Mouse (Mus musculus) hindbrain, postnatal 0 days (tissue): ENCODE measurements around the gene Sectm1b. TPM values are rescaled to one million over a fixed set of nuclear protein-coding genes. Genes with fewer than 3 reads are reported as not detected.
"Not testable (repeated sequence)": the region's sequence is repeated elsewhere in the genome, so short reads cannot be mapped to it uniquely, and the experiment has no call there.

ENCODE experiments used
- ATAC-seq: fragments of 200-750 bp; cut with Nextera tagmentation; 2 replicates; pipeline ENCODE4 v1.8.0; 2017; ENCODE audit warnings: mild to moderate bottlenecking, moderate TSS enrichment, moderate library complexity
- DNase-seq: peaks from one replicate; pipeline ENCODE4 v3.0.0-alpha.2; 2015; ENCODE audit warnings: low spot score
- H3K27ac ChIP-seq: fragments of 300-500 bp; sonication (generic); 2 replicates; pipeline ENCODE4 v1.5.1; 2014; ENCODE audit warnings: mild to moderate bottlenecking
- H3K27me3 ChIP-seq: fragments of 300-500 bp; sonication (generic); 2 replicates; pipeline ENCODE4 v1.6.1; 2014; ENCODE audit warnings: low read length, mixed read lengths; ENCODE audit not compliant: insufficient read depth
- H3K36me3 ChIP-seq: fragments of 300-500 bp; sonication (generic); 2 replicates; pipeline ENCODE4 v1.6.1; 2014; ENCODE audit warnings: low read length, mixed read lengths; ENCODE audit not compliant: insufficient read depth
- H3K4me1 ChIP-seq: fragments of 300-500 bp; sonication (generic); 2 replicates; pipeline ENCODE4 v1.6.1; 2014; ENCODE audit warnings: antibody characterized with exemption, low read length, mixed read lengths; ENCODE audit not compliant: insufficient read depth
- H3K4me2 ChIP-seq: fragments of 300-500 bp; sonication (generic); 2 replicates; pipeline ENCODE4 v1.6.1; 2014; ENCODE audit warnings: low read depth, mild to moderate bottlenecking, low read length, moderate library complexity, mixed read lengths
- H3K4me3 ChIP-seq: fragments of 300-500 bp; sonication (generic); 2 replicates; pipeline ENCODE4 v1.5.1; 2014; ENCODE audit warnings: low read length
- H3K9ac ChIP-seq: fragments of 300-500 bp; sonication (generic); replicated peaks from 2 replicates; pipeline ENCODE4 v1.6.1; 2014; ENCODE audit warnings: mild to moderate bottlenecking, low read length, moderate library complexity, mixed read lengths
- H3K9me3 ChIP-seq: fragments of 300-500 bp; sonication (generic); 2 replicates; pipeline ENCODE4 v1.6.1; 2016; ENCODE audit warnings: low read length, mixed read lengths
- CTCF ChIP-seq: IDR thresholded peaks from 2 replicates; pipeline ENCODE4 v1.5.1; 2016; ENCODE audit warnings: antibody characterized with exemption, control low read depth, low read depth
- WGBS: fragments of 180-500 bp; shearing (Covaris S2); extraction: QIAGEN DNeasy Blood & Tissue Kit; methylation state at CpG from one replicate; pipeline ENCODE4 v1.1.7; 2014; 5-methylcytosine and 5-hydroxymethylcytosine counted together
- polyA plus RNA-seq: library from polyadenylated mRNA; unstranded; fragments of >200 nt; fragmentation: Nextera tagmentation; extraction: Ambion mirVana; gene quantifications from 2 replicates; pipeline ENCODE4 v1.2.1, GENCODE M21; 2015
- total RNA-seq: library from RNA; depleted of rRNA; stranded (reverse); fragments of >200 nt; gene quantifications from 2 replicates; pipeline ENCODE4 v1.2.3, GENCODE M21; 2014

Sectm1b gene
- total and polyA plus RNA-seq, 2 experiments from 2014 or later, result not detected

DNA sequence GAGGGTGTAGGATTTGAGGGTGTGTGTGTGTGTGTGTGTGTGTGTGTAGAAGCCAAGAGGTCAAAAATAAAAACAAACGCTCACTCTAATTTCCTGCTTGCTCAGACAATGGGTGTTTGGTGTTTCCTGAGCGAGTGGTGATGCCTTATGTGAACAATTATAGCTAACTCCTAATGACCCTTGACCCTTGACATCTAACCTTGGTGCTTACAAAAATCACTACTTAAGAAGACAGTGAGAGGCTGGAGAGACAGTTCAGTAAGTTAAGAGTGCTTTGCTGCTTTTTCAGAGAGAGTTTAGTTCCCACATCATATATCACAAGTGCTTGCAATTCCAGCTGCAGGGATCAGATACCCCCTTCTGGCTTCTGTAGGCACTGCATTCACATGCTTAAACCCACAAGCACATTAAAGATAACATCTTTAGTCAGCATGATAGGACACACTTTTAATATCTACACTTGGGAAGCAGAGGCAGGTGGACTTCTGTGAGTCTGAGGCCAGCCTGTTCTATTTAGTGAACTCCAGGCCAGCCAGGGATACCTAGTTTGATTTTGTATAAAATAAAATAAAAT, 15.5 kb downstream of the Sectm1b start:
- Histone ChIP-seq H3K4me1 (no peaks in the 10 kb centered on the region), H3K27me3 (no peaks in the 10 kb centered on the region), H3K9me3 (no peaks in the 10 kb centered on the region), H3K36me3 (no peaks in the 10 kb centered on the region), H3K27ac (no peak overlapping the region), H3K9ac (no peak overlapping the region), H3K4me2 (no peak overlapping the region), H3K4me3 (no peak overlapping the region)
- no peak for ATAC-seq
- peak; percentile 69 for TF ChIP-seq CTCF
- peak; percentile 67 for DNase-seq
- WGBS, result 67% methylated on average over 2 of the region's 2 CpGs

DNA sequence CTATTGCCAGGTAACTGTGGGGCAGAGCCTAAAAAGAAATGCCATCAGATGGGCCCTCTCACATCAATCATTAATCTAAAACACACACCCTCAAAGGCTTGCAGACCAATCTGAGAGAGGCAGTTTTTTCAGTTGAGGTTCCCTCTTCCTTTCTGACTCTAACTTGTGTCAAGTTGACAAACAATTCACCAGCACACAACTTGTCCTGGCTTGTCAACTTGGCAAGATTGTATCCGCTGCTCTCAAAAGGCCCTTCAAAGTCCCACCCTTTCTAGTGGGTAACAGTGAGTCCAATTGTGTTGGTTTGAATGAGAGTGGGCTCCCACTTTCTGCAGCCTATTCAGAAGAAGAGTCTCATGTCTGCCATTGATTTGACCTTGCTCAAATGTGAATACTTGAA, 18.1 kb downstream of the Sectm1b start:
- H3K9ac ChIP-seq, result no peak overlapping the region
- no peak overlapping the region for H3K4me2 ChIP-seq
- no peaks in the 10 kb centered on the region for H3K27me3 ChIP-seq
- WGBS, result 48% methylated on average over 1 of the region's 1 CpGs
- H3K4me1 ChIP-seq, result no peaks in the 10 kb centered on the region
- ATAC-seq (0 out of 2 replicates have a peak, but pooled peaks have one; percentile 40), DNase-seq (peak; percentile 9)
- TF ChIP-seq CTCF, result no peak
- no peak overlapping the region for H3K4me3 ChIP-seq
- no peak overlapping the region for H3K27ac ChIP-seq
- H3K36me3 ChIP-seq, result no peaks in the 10 kb centered on the region
- no peaks in the 10 kb centered on the region for H3K9me3 ChIP-seq

DNA sequence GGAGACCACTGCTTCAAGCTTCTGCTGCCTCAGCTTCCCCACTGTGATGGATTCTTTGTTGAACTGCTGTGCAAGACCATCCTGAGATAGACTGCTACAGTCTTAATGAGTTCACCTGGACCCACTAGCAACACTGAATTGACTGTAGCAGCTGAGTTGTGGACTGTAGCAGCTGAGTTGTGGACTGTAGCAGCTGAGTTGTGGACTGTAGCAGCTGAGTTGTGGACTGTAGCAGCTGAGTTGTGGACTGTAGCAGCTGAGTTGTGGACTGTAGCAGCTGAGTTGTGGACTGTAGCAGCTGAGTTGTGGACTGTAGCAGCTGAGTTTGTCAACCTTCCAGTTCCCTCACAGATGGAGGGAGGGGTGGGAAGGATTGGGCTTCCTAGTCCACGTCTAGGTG, 20.3 kb downstream of the Sectm1b start:
- not testable (repeated sequence) for DNase-seq, ATAC-seq, H3K27me3 ChIP-seq, H3K9me3 ChIP-seq, H3K9ac ChIP-seq, H3K27ac ChIP-seq, H3K4me3 ChIP-seq, H3K36me3 ChIP-seq, H3K4me2 ChIP-seq, H3K4me1 ChIP-seq
- 52% methylated on average over 1 of the region's 1 CpGs for WGBS

DNA sequence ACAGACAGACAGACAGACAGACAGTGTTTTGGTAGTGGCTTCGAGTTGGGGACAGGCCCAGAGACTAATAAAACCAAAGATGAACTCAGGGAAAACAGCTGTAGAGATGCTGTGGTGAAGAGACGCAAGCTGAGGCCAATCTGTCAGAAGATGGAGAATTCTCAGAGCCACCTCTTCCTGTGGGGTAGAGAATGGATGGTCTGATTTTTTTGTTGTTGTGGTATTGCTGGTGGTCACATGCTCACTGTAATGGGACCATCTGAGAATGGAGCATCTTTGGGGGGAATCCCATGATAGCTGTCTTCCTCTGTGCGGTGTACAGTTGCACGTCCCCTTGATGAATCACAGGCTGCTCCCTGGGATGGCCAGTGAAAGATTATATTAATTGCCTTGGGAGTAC, 20.9 kb downstream of the Sectm1b start:
- no peaks in the 10 kb centered on the region for H3K36me3 ChIP-seq
- no peak for ATAC-seq
- no peaks in the 10 kb centered on the region for H3K9me3 ChIP-seq
- no peak overlapping the region for H3K9ac ChIP-seq
- H3K4me2 ChIP-seq, result no peak overlapping the region
- no peak overlapping the region for H3K27ac ChIP-seq
- H3K4me1 ChIP-seq, result no peaks in the 10 kb centered on the region
- no peak for DNase-seq
- no peaks in the 10 kb centered on the region for H3K27me3 ChIP-seq
- WGBS, result 73% methylated on average over 4 of the region's 4 CpGs
- no peak for TF ChIP-seq CTCF
- no peak overlapping the region for H3K4me3 ChIP-seq

DNA sequence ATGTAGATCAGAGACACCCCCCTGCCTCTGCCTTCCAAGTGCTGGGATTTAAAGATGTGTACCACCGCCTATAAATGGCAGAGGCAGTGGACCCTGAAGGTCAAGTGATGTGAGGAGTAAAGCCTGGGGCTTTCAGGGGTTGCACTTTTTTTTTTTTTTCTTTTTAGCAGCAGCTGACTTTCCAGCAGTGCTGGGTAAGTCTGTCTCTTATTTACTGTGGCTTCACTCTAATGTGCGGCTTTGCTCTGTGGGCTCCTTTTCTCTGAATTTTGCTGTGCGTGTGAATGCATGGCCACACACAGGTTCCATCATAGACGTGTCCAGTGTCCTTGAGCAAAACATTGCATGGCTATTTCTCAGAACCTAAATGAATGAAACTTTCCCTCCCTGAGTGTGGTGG, 21.7 kb downstream of the Sectm1b start:
- ATAC-seq (no peak), DNase-seq (no peak)
- H3K36me3 ChIP-seq, result no peaks in the 10 kb centered on the region
- no peak overlapping the region for H3K4me3 ChIP-seq
- no peaks in the 10 kb centered on the region for H3K27me3 ChIP-seq
- no peak overlapping the region for H3K27ac ChIP-seq
- no peak overlapping the region for H3K4me2 ChIP-seq
- 79% methylated on average over 4 of the region's 4 CpGs for WGBS
- no peaks in the 10 kb centered on the region for H3K9me3 ChIP-seq
- no peak overlapping the region for H3K9ac ChIP-seq
- no peaks in the 10 kb centered on the region for H3K4me1 ChIP-seq
- TF ChIP-seq CTCF, result no peak

DNA sequence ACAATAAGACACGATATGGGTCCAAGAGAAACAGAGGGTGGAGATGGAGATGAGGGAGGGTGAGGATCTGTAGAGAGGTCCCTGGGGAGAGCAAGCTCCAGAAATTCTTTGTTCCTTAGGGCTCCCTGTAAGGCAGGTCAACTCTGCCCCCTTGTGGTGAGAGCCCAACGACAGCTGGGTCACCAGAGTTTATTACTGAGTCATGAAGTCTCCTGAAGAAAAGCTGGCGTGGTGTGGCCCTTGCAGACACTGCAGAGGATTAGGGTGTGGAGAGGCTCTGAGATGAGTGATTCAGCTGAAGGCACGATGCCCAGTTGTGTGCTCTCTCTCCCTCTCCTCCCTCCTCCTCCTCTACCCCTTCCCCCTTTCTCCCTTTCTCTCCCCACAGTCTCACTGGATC, 22.2 kb downstream of the Sectm1b start:
- Histone ChIP-seq H3K4me2 (no peak overlapping the region), H3K9me3 (no peaks in the 10 kb centered on the region), H3K4me1 (no peaks in the 10 kb centered on the region), H3K27me3 (no peaks in the 10 kb centered on the region), H3K27ac (no peak overlapping the region), H3K4me3 (no peak overlapping the region), H3K36me3 (no peaks in the 10 kb centered on the region), H3K9ac (no peak overlapping the region)
- DNase-seq (peak; percentile 85), ATAC-seq (peak; percentile 32; the same call in 1 of the 2 replicates)
- TF ChIP-seq CTCF, result peak; percentile 79
- WGBS, result 13% methylated on average over 4 of the region's 4 CpGs

DNA sequence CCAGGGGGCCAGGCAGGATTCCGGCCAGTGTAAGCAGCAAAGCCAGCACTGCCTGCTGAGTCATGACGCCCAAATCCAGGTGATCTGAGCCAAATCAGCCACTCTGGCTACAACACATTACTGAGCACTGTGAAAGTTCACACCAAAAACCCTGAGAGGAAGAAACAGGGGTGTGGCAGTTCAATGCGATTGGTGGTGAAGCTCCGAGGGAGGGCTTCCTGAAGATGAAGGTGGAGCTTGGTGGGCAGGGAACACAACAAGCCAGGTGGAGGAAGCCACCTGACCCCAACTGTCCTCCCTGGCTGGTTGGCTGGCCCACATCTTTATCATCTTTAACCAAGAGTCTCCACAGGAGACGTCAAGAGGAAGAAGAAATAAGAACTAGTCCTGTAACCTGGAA, 24.1 kb downstream of the Sectm1b start, which contains the start of gene Cd7:
Gene Cd7 (minus strand): TSS at position 117 of the 400 bp plus-strand sequence.
- Histone ChIP-seq H3K27me3 (no peaks in the 10 kb centered on the region), H3K9me3 (no peaks in the 10 kb centered on the region), H3K4me2 (no peak within 1 kb of the TSS), H3K9ac (no peak within 1 kb of the TSS), H3K4me1 (no peaks in the 10 kb centered on the region), H3K36me3 (no peaks in the 10 kb centered on the region), H3K4me3 (no peak within 1 kb of the TSS), H3K27ac (no peak within 1 kb of the TSS)
- no peak for ATAC-seq
- no peak for DNase-seq
- no peak for TF ChIP-seq CTCF
- WGBS, result 78% methylated on average over 5 of the region's 5 CpGs
